Mouse (Mus musculus): ENCODE results near the gene Cabp1. TPM values are rescaled to one million over a fixed set of nuclear protein-coding genes. Genes with fewer than 3 reads are reported as not detected.

The Cabp1 gene
- polyA plus RNA-seq, 1 experiment from 2014 or later: 1.00 TPM

DNA sequence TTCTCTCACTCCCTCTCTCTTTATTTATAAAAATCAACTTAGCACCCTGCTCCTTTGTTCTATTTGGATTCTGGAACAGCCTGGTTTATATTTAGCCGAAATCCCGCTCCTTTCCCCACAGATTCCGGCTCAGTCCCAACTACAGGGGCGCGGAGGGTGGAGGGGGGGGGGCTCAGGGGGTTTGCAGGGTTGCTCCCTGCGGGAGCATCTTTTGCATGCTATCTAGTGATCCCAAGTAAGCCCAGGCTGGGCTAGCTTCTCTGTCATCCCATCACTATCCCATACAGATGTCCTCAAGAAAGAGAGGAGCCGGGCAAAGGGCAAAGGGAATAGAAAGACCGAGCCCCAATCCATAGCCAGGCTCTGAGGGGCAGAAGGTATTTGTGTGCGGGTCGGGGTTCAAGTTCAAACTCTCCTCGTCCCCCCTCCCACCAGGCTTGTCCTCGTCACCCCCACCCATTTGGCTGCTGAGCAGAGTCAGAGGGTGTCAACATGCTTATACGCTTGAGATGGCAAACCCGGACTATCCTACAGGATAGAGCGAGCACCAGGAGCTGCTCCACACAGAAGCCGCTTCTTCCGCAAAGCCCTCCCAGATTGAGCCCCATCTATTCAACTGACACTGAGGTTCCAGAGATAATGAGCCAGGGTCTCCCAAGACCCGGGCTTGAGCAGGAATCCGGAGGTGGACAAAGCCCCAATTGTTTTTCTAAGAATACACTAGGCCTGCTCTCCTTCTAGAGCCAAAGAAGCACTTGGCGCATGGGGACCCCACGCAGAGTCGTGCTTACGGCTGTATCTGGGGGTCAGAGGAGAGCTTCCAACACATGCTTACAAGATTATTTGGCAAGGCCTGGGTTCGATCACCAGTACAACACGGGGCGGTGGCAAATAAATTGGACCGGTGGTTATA is 21.3 kb upstream of the Cabp1 start:
- Histone ChIP-seq H3K4me3 (ENCODE audit: low read depth, low read length) (peak overlapping the region; percentile 34), H3K27ac (ENCODE audit: low read length) (no peak overlapping the region), H3K9ac (replicated peaks; ENCODE audit: low read depth, low read length) (peak overlapping the region; percentile 28), H3K27me3 (ENCODE audit: control insufficient read depth, insufficient read depth, low read length) (no peaks in the 10 kb centered on the region), H3K9me3 (ENCODE audit: control insufficient read depth, low read depth, low read length) (no peaks in the 10 kb centered on the region), H3K36me3 (ENCODE audit: control insufficient read depth, insufficient read depth, low read length) (no peaks in the 10 kb centered on the region), H3K4me2 (replicated peaks; ENCODE audit: low read depth, low read length) (peak overlapping the region; percentile 62), H3K4me1 (ENCODE audit: control insufficient read depth, insufficient read depth, low read length) (no peaks in the 10 kb centered on the region)
- 29% methylated on average over 27 of the region's 27 CpGs for WGBS
- ATAC-seq (ENCODE audit: insufficient number of reproducible peaks, insufficient read depth, low FRiP score, low read depth): 0 out of 2 replicates have a peak, but pooled peaks have one; percentile 18

- peak overlapping the region; percentile 62 for H3K4me2 ChIP-seq (replicated peaks; ENCODE audit: low read depth, low read length)
- no peaks in the 10 kb centered on the region for H3K36me3 ChIP-seq (ENCODE audit: control insufficient read depth, insufficient read depth, low read length)
- H3K27me3 ChIP-seq (ENCODE audit: control insufficient read depth, insufficient read depth, low read length): no peaks in the 10 kb centered on the region
- WGBS: under 1% methylated on average over 17 of the region's 17 CpGs
- H3K27ac ChIP-seq (ENCODE audit: low read length): no peak overlapping the region
- no peaks in the 10 kb centered on the region for H3K4me1 ChIP-seq (ENCODE audit: control insufficient read depth, insufficient read depth, low read length)
- no peak for ATAC-seq (ENCODE audit: insufficient number of reproducible peaks, insufficient read depth, low FRiP score, low read depth)
- H3K4me3 ChIP-seq (ENCODE audit: low read depth, low read length): peak overlapping the region; percentile 34
- H3K9ac ChIP-seq (replicated peaks; ENCODE audit: low read depth, low read length): peak overlapping the region; percentile 28; the same call in 1 of the 2 replicates
- no peaks in the 10 kb centered on the region for H3K9me3 ChIP-seq (ENCODE audit: control insufficient read depth, low read depth, low read length)
Observed at GRCm38 (mm10) chr5:115214864-115215263, 20.7 kb upstream of the Cabp1 start.

DNA sequence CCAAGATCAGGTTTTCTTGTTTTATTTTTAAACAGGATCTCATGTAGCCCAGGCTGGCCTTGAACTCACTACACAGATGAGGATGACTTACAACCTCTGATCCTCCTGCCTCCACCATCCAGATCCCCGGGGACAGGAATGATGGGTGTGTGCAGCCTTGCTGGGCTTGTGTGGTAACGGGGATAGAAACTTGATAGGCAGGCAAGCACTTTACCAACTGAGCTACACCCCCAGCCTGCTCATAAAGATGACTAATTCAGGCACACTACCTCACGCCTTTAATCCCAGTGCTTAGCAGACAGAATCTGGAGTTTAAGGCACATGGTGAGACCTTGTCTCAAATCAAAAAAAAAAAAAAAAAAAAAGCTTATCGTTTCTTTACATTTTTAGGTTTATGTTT is 18.7 kb upstream of the Cabp1 start:
- Histone ChIP-seq H3K27me3 (ENCODE audit: control insufficient read depth, insufficient read depth, low read length) (no peaks in the 10 kb centered on the region), H3K4me1 (ENCODE audit: control insufficient read depth, insufficient read depth, low read length) (no peaks in the 10 kb centered on the region), H3K27ac (ENCODE audit: low read length) (no peak overlapping the region), H3K9me3 (ENCODE audit: control insufficient read depth, low read depth, low read length) (no peaks in the 10 kb centered on the region), H3K4me2 (replicated peaks; ENCODE audit: low read depth, low read length) (no peak overlapping the region), H3K9ac (replicated peaks; ENCODE audit: low read depth, low read length) (no peak overlapping the region), H3K36me3 (ENCODE audit: control insufficient read depth, insufficient read depth, low read length) (no peaks in the 10 kb centered on the region), H3K4me3 (ENCODE audit: low read depth, low read length) (no peak overlapping the region)
- ATAC-seq (ENCODE audit: insufficient number of reproducible peaks, insufficient read depth, low FRiP score, low read depth): no peak
- WGBS: 58% methylated on average over 4 of the region's 4 CpGs

DNA sequence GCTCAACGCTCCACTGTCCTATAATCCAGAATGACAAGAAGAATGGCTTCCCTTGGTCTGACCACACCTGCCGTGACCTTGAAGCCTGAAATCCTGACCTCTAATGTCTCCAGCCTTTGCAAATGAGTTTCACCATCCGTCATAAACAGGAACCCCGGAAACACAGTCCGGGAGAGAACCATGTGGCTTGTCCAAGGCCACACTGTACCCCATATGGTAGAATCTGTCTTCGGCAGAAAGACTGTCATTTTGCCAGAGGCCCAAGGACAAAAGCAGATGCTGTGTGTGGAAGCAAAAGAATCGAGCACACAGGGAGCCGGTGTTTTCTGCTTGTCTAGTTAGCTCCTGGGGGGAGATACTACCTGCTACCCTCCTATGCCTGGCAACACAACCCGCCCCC is 18.3 kb upstream of the Cabp1 start:
- Histone ChIP-seq H3K36me3 (ENCODE audit: control insufficient read depth, insufficient read depth, low read length) (no peaks in the 10 kb centered on the region), H3K4me3 (ENCODE audit: low read depth, low read length) (no peak overlapping the region), H3K4me2 (replicated peaks; ENCODE audit: low read depth, low read length) (no peak overlapping the region), H3K27me3 (ENCODE audit: control insufficient read depth, insufficient read depth, low read length) (no peaks in the 10 kb centered on the region), H3K9me3 (ENCODE audit: control insufficient read depth, low read depth, low read length) (no peaks in the 10 kb centered on the region), H3K27ac (ENCODE audit: low read length) (no peak overlapping the region), H3K9ac (replicated peaks; ENCODE audit: low read depth, low read length) (no peak overlapping the region), H3K4me1 (ENCODE audit: control insufficient read depth, insufficient read depth, low read length) (no peaks in the 10 kb centered on the region)
- 69% methylated on average over 9 of the region's 9 CpGs for WGBS
- no peak for ATAC-seq (ENCODE audit: insufficient number of reproducible peaks, insufficient read depth, low FRiP score, low read depth)

DNA sequence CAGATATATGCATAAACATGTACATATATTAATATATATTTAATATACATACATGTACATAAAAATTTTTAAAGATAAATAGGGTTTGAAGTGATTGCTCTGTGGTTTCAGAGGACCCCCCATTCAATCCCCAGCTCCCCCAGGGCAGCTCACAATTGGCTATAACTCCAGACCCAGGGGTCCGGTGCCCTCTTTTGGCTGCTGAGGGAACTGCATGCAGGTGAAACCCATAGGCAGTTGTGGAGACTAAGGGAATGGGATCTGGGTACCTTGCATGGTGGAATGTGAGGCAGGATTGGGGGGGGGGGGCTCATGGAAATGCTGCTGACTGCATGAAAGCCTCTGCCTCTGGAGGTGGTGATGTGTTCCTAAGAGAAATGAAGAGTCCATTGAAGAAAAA is 16.2 kb upstream of the Cabp1 start:
- Histone ChIP-seq H3K9me3 (ENCODE audit: control insufficient read depth, low read depth, low read length) (no peaks in the 10 kb centered on the region), H3K4me1 (ENCODE audit: control insufficient read depth, insufficient read depth, low read length) (no peaks in the 10 kb centered on the region), H3K9ac (replicated peaks; ENCODE audit: low read depth, low read length) (no peak overlapping the region), H3K36me3 (ENCODE audit: control insufficient read depth, insufficient read depth, low read length) (no peaks in the 10 kb centered on the region), H3K27ac (ENCODE audit: low read length) (no peak overlapping the region), H3K27me3 (ENCODE audit: control insufficient read depth, insufficient read depth, low read length) (no peaks in the 10 kb centered on the region), H3K4me2 (replicated peaks; ENCODE audit: low read depth, low read length) (no peak overlapping the region), H3K4me3 (ENCODE audit: low read depth, low read length) (no peak overlapping the region)
- WGBS: 8% methylated on average over 1 of the region's 1 CpGs
- ATAC-seq (ENCODE audit: insufficient number of reproducible peaks, insufficient read depth, low FRiP score, low read depth): no peak

DNA sequence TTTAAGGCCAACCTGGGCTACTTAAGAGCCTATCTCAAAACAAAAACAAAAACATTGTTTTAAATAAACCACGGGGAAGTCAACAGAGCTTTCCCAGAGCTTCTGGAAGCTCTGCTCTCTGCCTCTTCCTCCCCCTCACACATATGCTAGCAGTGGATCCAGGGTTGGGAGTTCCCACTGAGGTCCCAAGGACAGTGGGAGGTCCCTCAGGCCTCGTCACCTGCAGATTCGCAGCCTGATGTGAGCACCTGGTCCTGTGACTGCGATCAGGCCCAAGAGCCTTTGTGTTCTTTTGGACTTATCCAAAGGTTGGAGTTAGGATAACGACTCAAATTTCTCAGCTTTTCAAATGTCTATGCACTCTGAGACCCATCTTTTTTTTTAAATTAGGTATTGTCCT is 14.4 kb upstream of the Cabp1 start:
- Histone ChIP-seq H3K9me3 (ENCODE audit: control insufficient read depth, low read depth, low read length) (no peaks in the 10 kb centered on the region), H3K9ac (replicated peaks; ENCODE audit: low read depth, low read length) (no peak overlapping the region), H3K36me3 (ENCODE audit: control insufficient read depth, insufficient read depth, low read length) (no peaks in the 10 kb centered on the region), H3K27me3 (ENCODE audit: control insufficient read depth, insufficient read depth, low read length) (no peaks in the 10 kb centered on the region), H3K4me2 (replicated peaks; ENCODE audit: low read depth, low read length) (no peak overlapping the region), H3K4me3 (ENCODE audit: low read depth, low read length) (no peak overlapping the region), H3K27ac (ENCODE audit: low read length) (no peak overlapping the region), H3K4me1 (ENCODE audit: control insufficient read depth, insufficient read depth, low read length) (peaks cover 6% of the 10 kb centered on the region; the same call in 1 of the 2 replicates)
- no peak for ATAC-seq (ENCODE audit: insufficient number of reproducible peaks, insufficient read depth, low FRiP score, low read depth)
- WGBS: 53% methylated on average over 5 of the region's 5 CpGs

GRCm38 (mm10) chr5:115207892-115208291 is 13.7 kb upstream of the Cabp1 start:
- ATAC-seq (ENCODE audit: insufficient number of reproducible peaks, insufficient read depth, low FRiP score, low read depth): no peak
- H3K4me1 ChIP-seq (ENCODE audit: control insufficient read depth, insufficient read depth, low read length): peaks cover 6% of the 10 kb centered on the region; the same call in 1 of the 2 replicates
- H3K9ac ChIP-seq (replicated peaks; ENCODE audit: low read depth, low read length): no peak overlapping the region
- no peaks in the 10 kb centered on the region for H3K27me3 ChIP-seq (ENCODE audit: control insufficient read depth, insufficient read depth, low read length)
- no peak overlapping the region for H3K4me3 ChIP-seq (ENCODE audit: low read depth, low read length)
- no peaks in the 10 kb centered on the region for H3K9me3 ChIP-seq (ENCODE audit: control insufficient read depth, low read depth, low read length)
- 13% methylated on average over 10 of the region's 16 CpGs for WGBS
- no peak overlapping the region for H3K27ac ChIP-seq (ENCODE audit: low read length)
- H3K4me2 ChIP-seq (replicated peaks; ENCODE audit: low read depth, low read length): no peak overlapping the region
- H3K36me3 ChIP-seq (ENCODE audit: control insufficient read depth, insufficient read depth, low read length): no peaks in the 10 kb centered on the region

- Histone ChIP-seq H3K4me1 (ENCODE audit: control insufficient read depth, insufficient read depth, low read length) (peaks cover 6% of the 10 kb centered on the region; the same call in 1 of the 2 replicates), H3K27me3 (ENCODE audit: control insufficient read depth, insufficient read depth, low read length) (no peaks in the 10 kb centered on the region), H3K27ac (ENCODE audit: low read length) (no peak overlapping the region), H3K9me3 (ENCODE audit: control insufficient read depth, low read depth, low read length) (no peaks in the 10 kb centered on the region), H3K4me2 (replicated peaks; ENCODE audit: low read depth, low read length) (no peak overlapping the region), H3K4me3 (ENCODE audit: low read depth, low read length) (no peak overlapping the region), H3K9ac (replicated peaks; ENCODE audit: low read depth, low read length) (no peak overlapping the region), H3K36me3 (ENCODE audit: control insufficient read depth, insufficient read depth, low read length) (no peaks in the 10 kb centered on the region)
- 55% methylated on average over 5 of the region's 5 CpGs for WGBS
- ATAC-seq (ENCODE audit: insufficient number of reproducible peaks, insufficient read depth, low FRiP score, low read depth): no peak
Observed at GRCm38 (mm10) chr5:115207244-115207643, 13.1 kb upstream of the Cabp1 start.
